Mouse (Mus musculus) left cerebral cortex, postnatal 14 days (tissue): Measurements from ENCODE around the gene Pnliprp1. TPM values are rescaled to one million over a fixed set of nuclear protein-coding genes. Genes with fewer than 3 reads are reported as not detected.

Source experiments
- DNase-seq, 2 experiments: peaks; one replicate each; pipeline ENCODE4 v3.0.0; 2021 to 2022; ENCODE audit warnings: low spot score in 2 of 2, mixed read lengths in 1 of 2
- intact Hi-C: fragments of 180-260 bp; cut with DNase I; formaldehyde crosslinking; loops from one replicate; pipeline ENCODE4 v1.15.1; 2025
- total RNA-seq, 2 experiments: library from RNA; stranded (reverse); gene quantifications; 2 replicates each; pipeline ENCODE4 v1.2.3; 2021

Pnliprp1 gene
- total RNA-seq, 2 experiments from 2014 or later = not detected

- intact Hi-C loops = loop anchor here (5.0 kb wide), 1 partner anchor 139 kb away; no protein-coding TSS in a partner anchor
- DNase-seq = peak; percentile 66 to 82
These were observed 34.3 kb downstream of the Pnliprp1 start for GRCm38 (mm10) chr19:58762848-58763541.

GRCm38 (mm10) chr19:58767329-58767728 is 38.6 kb downstream of the Pnliprp1 start:
- intact Hi-C loops = no loop called here
- no peak for DNase-seq

GRCm38 (mm10) chr19:58776461-58776860 is 47.8 kb downstream of the Pnliprp1 start:
- no peak for DNase-seq
- intact Hi-C loops = no loop called here

GRCm38 (mm10) chr19:58781566-58781965 is 52.9 kb downstream of the Pnliprp1 start:
- intact Hi-C loops = no loop called here
- no peak for DNase-seq

- no peak for DNase-seq
- intact Hi-C loops = no loop called here
These were observed 55.3 kb downstream of the Pnliprp1 start for GRCm38 (mm10) chr19:58783938-58784337.

- intact Hi-C loops = no loop called here
- DNase-seq = no peak
These were observed 60.5 kb downstream of the Pnliprp1 start for GRCm38 (mm10) chr19:58789194-58789593.

Other genes starting within 250 kb of the Pnliprp1 start
- under 1 TPM in 1 of 2 experiments, not detected in 1; 0.35 TPM for gene Ccdc172, start 216.9 kb upstream of the Pnliprp1 start, total RNA-seq
- 1 to 10 TPM; 4.4 to 5.1 TPM for gene Pnlip, start 76.4 kb upstream of the Pnliprp1 start, total RNA-seq
- not detected for gene Pnliprp2, start 30.8 kb downstream of the Pnliprp1 start, total RNA-seq
- gene 1700019N19Rik, start 65.6 kb downstream of the Pnliprp1 start, total RNA-seq = not detected
- 1 to 10 TPM; 1.6 to 1.8 TPM for gene Eno4, start 214.5 kb downstream of the Pnliprp1 start, total RNA-seq
- 100 to 1,000 TPM; 224 to 233 TPM for gene Hspa12a, start 214.8 kb downstream of the Pnliprp1 start, total RNA-seq